In the genomic region with DNA sequence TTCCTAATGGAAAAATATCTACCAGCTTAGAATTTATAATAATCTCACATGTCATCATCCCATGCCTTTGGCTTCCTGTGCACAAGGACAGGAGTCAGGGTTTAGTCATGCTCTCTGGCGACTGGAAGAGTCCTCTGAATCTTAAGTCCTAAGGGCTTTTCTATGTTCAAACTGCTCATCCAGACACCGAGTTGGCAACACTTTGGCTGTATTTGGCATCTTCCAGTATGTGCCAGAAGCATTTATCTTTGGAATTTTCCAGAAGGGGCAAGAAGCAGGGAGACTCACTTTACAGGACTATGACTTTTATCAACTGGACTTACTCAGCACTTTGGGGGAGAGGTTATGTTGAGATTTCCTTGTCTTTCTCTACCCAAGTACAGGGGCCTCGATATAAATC, we compare ENCODE assay signal across 18 mouse cellular contexts.
"Had no signal": no experiment of that assay in that cellular context is flagged by ENCODE, and none has a peak within 500 bp of the region (broad histone marks: within the 10 kb centered on the region; RNA-seq: fewer than 3 reads in every experiment).

No protein-coding gene starts in this region.

- DNase-seq: lung, adult 2 months; lung, postnatal 14 days; lung, postnatal 36 days; retina, postnatal 1 day; right cerebral cortex, adult 18-20 months; right cerebral cortex, postnatal 25 days; right cerebral cortex, postnatal 4 days; spleen, adult 18-20 months; thymus, adult 18-20 months; thymus, postnatal 14 days; thymus, postnatal 36 days had no signal

- H3K4me3 ChIP-seq: lung, embryonic 15.5 days; megakaryocyte, embryonic 14.5 days; midbrain, embryonic 13.5 days; midbrain, embryonic 15.5 days; neural tube, embryonic 13.5 days; neural tube, embryonic 15.5 days had no signal

- H3K27ac ChIP-seq: lung, embryonic 15.5 days; macrophage; midbrain, embryonic 13.5 days; neural tube, embryonic 13.5 days; neural tube, embryonic 15.5 days had no signal
